22 mouse cellular contexts compared by ENCODE assay signal in genomic region chr5:132333744-132334143, GRCm38 (mm10).
DNase-seq lines count a peak whose midpoint lies in the region.
"Had no signal": no experiment of that assay in that cellular context is flagged by ENCODE, and none has a peak within 500 bp of the region (broad histone marks: within the 10 kb centered on the region; RNA-seq: fewer than 3 reads in every experiment).

No protein-coding gene starts in this region.

- peaks cover 68% of the 10 kb centered on the region for H3K4me1 ChIP-seq in embryonic facial prominence, embryonic 10.5 days

- peak; percentile 33 for DNase-seq in kidney, postnatal 10 days
- no peak for DNase-seq in kidney, postnatal 36 days
- DNase-seq in MN1 (ENCODE audit: low spot score): peak; percentile 84
- DNase-seq in embryonic facial prominence, embryonic 10.5 days (ENCODE audit: low spot score): peak; percentile 32
- DNase-seq in right cerebral cortex, postnatal 25 days: no peak
- DNase-seq in layer of hippocampus, adult 9-11 months: no peak
- DNase-seq: adrenal gland, adult 8-10 months; adrenal gland, postnatal 25 days; cerebellum, adult 11-12 months; cerebellum, adult 8-10 months; cerebellum, postnatal 10 days; cerebellum, postnatal 36 days; gastrocnemius, postnatal 10 days; gastrocnemius, postnatal 36 days; heart, postnatal 4 days had no signal

- WGBS in embryonic facial prominence, embryonic 10.5 days: 37% methylated on average over 2 of the region's 2 CpGs

- no peaks in the 10 kb centered on the region for H3K36me3 ChIP-seq in embryonic facial prominence, embryonic 10.5 days (replicated peaks)
- H3K36me3 ChIP-seq: forebrain, embryonic 10.5 days; heart, embryonic 10.5 days; heart, embryonic 13.5 days had no signal

- H3K27me3 ChIP-seq in embryonic facial prominence, embryonic 10.5 days (replicated peaks; ENCODE audit: low read depth, poor library complexity, severe bottlenecking): no peaks in the 10 kb centered on the region
- H3K27me3 ChIP-seq: forebrain, embryonic 13.5 days; heart, embryonic 13.5 days had no signal

- H3K27ac ChIP-seq in embryonic facial prominence, embryonic 10.5 days (replicated peaks): no peak overlapping the region
- H3K27ac ChIP-seq: heart, adult 2 months; heart, embryonic 10.5 days; heart, embryonic 13.5 days; hindbrain, embryonic 14.5 days; hindbrain, postnatal 0 days had no signal

- no peaks in the 10 kb centered on the region for H3K9me3 ChIP-seq in embryonic facial prominence, embryonic 10.5 days
- H3K9me3 ChIP-seq: forebrain, embryonic 10.5 days; forebrain, embryonic 13.5 days; heart, embryonic 10.5 days; heart, embryonic 13.5 days had no signal

- no peak overlapping the region for H3K4me3 ChIP-seq in embryonic facial prominence, embryonic 10.5 days
- H3K4me3 ChIP-seq: forebrain, embryonic 10.5 days; forebrain, embryonic 13.5 days; heart, adult 2 months; heart, embryonic 10.5 days; heart, embryonic 13.5 days had no signal

Comparison
In these comparisons a context has a peak if more than half of its experiments do, and no peak if none do; other contexts are left out.
1. DNase-seq: peak in kidney, postnatal 10 days (single experiment), MN1 (single experiment) and embryonic facial prominence, embryonic 10.5 days (single experiment); none in kidney, postnatal 36 days (0 of 2), right cerebral cortex, postnatal 25 days (single experiment) and layer of hippocampus, adult 9-11 months (single experiment).